In genomic region chr17:84111787-84112370, GRCm38 (mm10) we compare ENCODE assay signal across 11 mouse cellular contexts.
A peak's percentile ranks its signal among the peaks of the same experiment; 100 is the strongest.
DNase-seq lines count a peak whose midpoint lies in the region; ATAC-seq and TF ChIP-seq lines count a peak whose summit lies in the region.
"Had no signal": no experiment of that assay in that cellular context is flagged by ENCODE, and none has a peak within 500 bp of the region (broad histone marks: within the 10 kb centered on the region; RNA-seq: fewer than 3 reads in every experiment).

No protein-coding gene starts in this region.

- H3K27ac ChIP-seq in forebrain, embryonic 10.5 days, result peak overlapping the region; percentile 66
- no peak overlapping the region for H3K27ac ChIP-seq in forebrain, embryonic 11.5 days (ENCODE audit: low read depth, low read length)
- peak overlapping the region; percentile 65 for H3K27ac ChIP-seq in kidney, postnatal 0 days
- H3K27ac ChIP-seq in embryonic facial prominence, embryonic 13.5 days, result peak overlapping the region; percentile 77
- peak overlapping the region; percentile 44; the same call in 1 of the 2 replicates for H3K27ac ChIP-seq in liver, postnatal 0 days (ENCODE audit: low read depth)

- intact Hi-C loops in left cerebral cortex, postnatal 14 days (cut with DNase I), result loop anchor here (5.0 kb wide), 1 partner anchor 75 kb away; the partner anchor contains the start of gene Zfp36l2

- H3K36me3 ChIP-seq in forebrain, embryonic 10.5 days (replicated peaks), result no peaks in the 10 kb centered on the region
- H3K36me3 ChIP-seq in forebrain, embryonic 11.5 days (ENCODE audit: control insufficient read depth, insufficient read depth, low read length), result no peaks in the 10 kb centered on the region; the same call in 1 of the 2 replicates
- no peaks in the 10 kb centered on the region for H3K36me3 ChIP-seq in kidney, postnatal 0 days (ENCODE audit: insufficient read depth, low read length)
- H3K36me3 ChIP-seq in embryonic facial prominence, embryonic 13.5 days, result no peaks in the 10 kb centered on the region
- no peaks in the 10 kb centered on the region for H3K36me3 ChIP-seq in liver, postnatal 0 days (replicated peaks; ENCODE audit: insufficient read depth, low read length)

- no peak overlapping the region; the same call in 1 of the 2 replicates for H3K9ac ChIP-seq in forebrain, embryonic 11.5 days (ENCODE audit: low read length)
- no peak overlapping the region for H3K9ac ChIP-seq in kidney, postnatal 0 days (ENCODE audit: low read depth, low read length)
- peak overlapping the region; percentile 52; the same call in 1 of the 2 replicates for H3K9ac ChIP-seq in embryonic facial prominence, embryonic 13.5 days
- H3K9ac ChIP-seq in liver, postnatal 0 days (replicated peaks), result no peak overlapping the region

- no peak for DNase-seq in forebrain, embryonic 10.5 days (ENCODE audit: extremely low spot score, low spot score)
- no peak for DNase-seq in forebrain, embryonic 11.5 days (ENCODE audit: low spot score)
- DNase-seq in kidney, postnatal 0 days (ENCODE audit: low spot score), result no peak
- no peak for DNase-seq in kidney, postnatal 4 days
- no peak for DNase-seq in liver, postnatal 0 days
- DNase-seq in right cerebral cortex, postnatal 25 days, result no peak
- no peak for DNase-seq in left cerebral cortex, postnatal 14 days (ENCODE audit: low spot score in 2 of 2)
- DNase-seq: cerebellum, postnatal 14 days; layer of hippocampus, adult 9-11 months had no signal

- peaks cover 17% of the 10 kb centered on the region; the same call in 1 of the 2 replicates for H3K27me3 ChIP-seq in forebrain, embryonic 10.5 days (ENCODE audit: poor library complexity, severe bottlenecking)
- H3K27me3 ChIP-seq in forebrain, embryonic 11.5 days (ENCODE audit: control insufficient read depth, insufficient read depth, low read length), result no peaks in the 10 kb centered on the region
- H3K27me3 ChIP-seq in kidney, postnatal 0 days (ENCODE audit: insufficient read depth, low read length), result no peaks in the 10 kb centered on the region
- no peaks in the 10 kb centered on the region for H3K27me3 ChIP-seq in embryonic facial prominence, embryonic 13.5 days
- no peaks in the 10 kb centered on the region for H3K27me3 ChIP-seq in liver, postnatal 0 days (ENCODE audit: insufficient read depth, low read length)

- H3K4me1 ChIP-seq in forebrain, embryonic 10.5 days, result peaks cover 41% of the 10 kb centered on the region
- H3K4me1 ChIP-seq in forebrain, embryonic 11.5 days (replicated peaks; ENCODE audit: control insufficient read depth, insufficient read depth, low read length), result peaks cover 6% of the 10 kb centered on the region; the same call in 1 of the 2 replicates
- H3K4me1 ChIP-seq in kidney, postnatal 0 days (replicated peaks; ENCODE audit: insufficient read depth, low read length), result peaks cover 9% of the 10 kb centered on the region; the same call in 1 of the 2 replicates
- peaks cover 44% of the 10 kb centered on the region for H3K4me1 ChIP-seq in embryonic facial prominence, embryonic 13.5 days
- peaks cover 49% of the 10 kb centered on the region for H3K4me1 ChIP-seq in liver, postnatal 0 days (ENCODE audit: insufficient read depth)

- no peak overlapping the region for H3K4me2 ChIP-seq in forebrain, embryonic 11.5 days (ENCODE audit: low read depth, low read length, severe bottlenecking)
- H3K4me2 ChIP-seq in kidney, postnatal 0 days (ENCODE audit: low read length), result no peak overlapping the region
- no peak overlapping the region for H3K4me2 ChIP-seq in embryonic facial prominence, embryonic 13.5 days
- no peak overlapping the region for H3K4me2 ChIP-seq in liver, postnatal 0 days (ENCODE audit: low read depth, low read length)

- no peak overlapping the region for H3K4me3 ChIP-seq in forebrain, embryonic 10.5 days
- no peak overlapping the region for H3K4me3 ChIP-seq in forebrain, embryonic 11.5 days (ENCODE audit: low read depth, low read length)
- H3K4me3 ChIP-seq in kidney, postnatal 0 days (replicated peaks; ENCODE audit: low read depth, low read length), result no peak overlapping the region
- no peak overlapping the region for H3K4me3 ChIP-seq in embryonic facial prominence, embryonic 13.5 days
- H3K4me3 ChIP-seq in liver, postnatal 0 days (ENCODE audit: low read depth, low read length), result no peak overlapping the region

- no peaks in the 10 kb centered on the region for H3K9me3 ChIP-seq in forebrain, embryonic 10.5 days
- no peaks in the 10 kb centered on the region for H3K9me3 ChIP-seq in forebrain, embryonic 11.5 days (ENCODE audit: control insufficient read depth, low read length)
- H3K9me3 ChIP-seq in kidney, postnatal 0 days (replicated peaks; ENCODE audit: low read length), result no peaks in the 10 kb centered on the region
- H3K9me3 ChIP-seq in embryonic facial prominence, embryonic 13.5 days, result no peaks in the 10 kb centered on the region
- H3K9me3 ChIP-seq in liver, postnatal 0 days (ENCODE audit: low read length), result no peaks in the 10 kb centered on the region

- 77% methylated on average over 10 of the region's 10 CpGs for WGBS in forebrain, embryonic 10.5 days
- WGBS in forebrain, embryonic 11.5 days, result 85% methylated on average over 10 of the region's 10 CpGs
- 73% methylated on average over 10 of the region's 10 CpGs for WGBS in kidney, postnatal 0 days
- 62% methylated on average over 10 of the region's 10 CpGs for WGBS in embryonic facial prominence, embryonic 13.5 days
- 76% methylated on average over 10 of the region's 10 CpGs for WGBS in liver, postnatal 0 days (ENCODE audit: insufficient replicate concordance)

- ATAC-seq in forebrain, embryonic 11.5 days (replicated peaks; ENCODE audit: low FRiP score), result no peak
- ATAC-seq in kidney, postnatal 0 days (replicated peaks; ENCODE audit: low FRiP score, low read depth), result no peak
- no peak for ATAC-seq in embryonic facial prominence, embryonic 13.5 days (ENCODE audit: insufficient number of reproducible peaks, insufficient read depth, low FRiP score, low TSS enrichment, low read depth)
- ATAC-seq in liver, postnatal 0 days, result no peak
- ATAC-seq: forebrain, embryonic 14.5 days had no signal

- TF ChIP-seq CTCF in kidney, postnatal 0 days (IDR thresholded peaks at IDR 0.05; ENCODE audit: low read depth), result no peak
- no peak for TF ChIP-seq CTCF in liver, postnatal 0 days (IDR thresholded peaks at IDR 0.05; ENCODE audit: low read depth)

- no peak for TF ChIP-seq EP300 in liver, postnatal 0 days (IDR thresholded peaks at IDR 0.05; ENCODE audit: low read depth)
